Mouse (Mus musculus): ENCODE measurements around the gene Hist1h3b. TPM values are rescaled to one million over a fixed set of nuclear protein-coding genes. Genes with fewer than 3 reads are reported as not detected.
"Not testable (repeated sequence)": the region's sequence is repeated elsewhere in the genome, so short reads cannot be mapped to it uniquely, and the experiment has no call there.

Gene Hist1h3b
- polyA plus RNA-seq, 1 experiment from 2014 or later, result 19.6 TPM

GRCm38 (mm10) chr13:23749563-23750121 lies 2.4 kb upstream of the Hist1h3b start:
- H3K4me2 ChIP-seq, result no peak overlapping the region
- no peak for ATAC-seq
- H3K9ac ChIP-seq, result no peak overlapping the region
- no peaks in the 10 kb centered on the region for H3K36me3 ChIP-seq (ENCODE audit: poor library complexity, severe bottlenecking)
- no peak overlapping the region for H3K4me3 ChIP-seq
- H3K9me3 ChIP-seq (replicated peaks), result no peaks in the 10 kb centered on the region
- peak overlapping the region; percentile 80 for H3K27ac ChIP-seq
- H3K4me1 ChIP-seq, result peaks cover 24% of the 10 kb centered on the region
- H3K27me3 ChIP-seq, result no peaks in the 10 kb centered on the region
- WGBS, result 90% methylated on average over 5 of the region's 5 CpGs

GRCm38 (mm10) chr13:23750839-23751477 lies 1.1 kb upstream of the Hist1h3b start, which contains the start of gene Hist1h2ab:
Gene Hist1h2ab, plus strand, starts transcription at chr13:23751126.
- WGBS, result under 1% methylated on average over 29 of the region's 47 CpGs
- peak; percentile 54 for ATAC-seq

GRCm38 (mm10) chr13:23751478-23751956 lies 550 bp upstream of the Hist1h3b start:
- peak overlapping the region; percentile 66 for H3K4me2 ChIP-seq
- no peaks in the 10 kb centered on the region for H3K27me3 ChIP-seq
- H3K9me3 ChIP-seq (replicated peaks), result no peaks in the 10 kb centered on the region
- peak overlapping the region; percentile 73 for H3K9ac ChIP-seq
- H3K36me3 ChIP-seq (ENCODE audit: poor library complexity, severe bottlenecking), result no peaks in the 10 kb centered on the region
- no peak for ATAC-seq
- H3K4me3 ChIP-seq, result peak overlapping the region; percentile 45
- 1% methylated on average over 11 of the region's 11 CpGs for WGBS
- H3K4me1 ChIP-seq, result peaks cover 26% of the 10 kb centered on the region
- H3K27ac ChIP-seq, result peak overlapping the region; percentile 98

More at GRCm38 (mm10) chr13:23750839-23751477, 1.1 kb upstream of the Hist1h3b start, which contains the start of gene Hist1h2ab:
- Histone ChIP-seq H3K9ac (peak within 1 kb of the TSS; percentile 73), H3K4me2 (peak within 1 kb of the TSS; percentile 66), H3K4me3 (peak within 1 kb of the TSS; percentile 45), H3K4me1 (peaks cover 24% of the 10 kb centered on the region), H3K27ac (peak within 1 kb of the TSS; percentile 98)
- not testable (repeated sequence) for H3K36me3 ChIP-seq (ENCODE audit: poor library complexity, severe bottlenecking); H3K9me3 ChIP-seq (replicated peaks); H3K27me3 ChIP-seq

GRCm38 (mm10) chr13:23752742-23753172 lies 690 bp downstream of the Hist1h3b start:
- Histone ChIP-seq H3K4me1 (peaks cover 23% of the 10 kb centered on the region), H3K4me3 (peak overlapping the region; percentile 39), H3K9me3 (replicated peaks) (no peaks in the 10 kb centered on the region), H3K9ac (peak overlapping the region; percentile 69), H3K27ac (peak overlapping the region; percentile 81), H3K4me2 (peak overlapping the region; percentile 56), H3K27me3 (no peaks in the 10 kb centered on the region), H3K36me3 (ENCODE audit: poor library complexity, severe bottlenecking) (no peaks in the 10 kb centered on the region)
- 2% methylated on average over 6 of the region's 6 CpGs for WGBS
- no peak for ATAC-seq

GRCm38 (mm10) chr13:23753314-23754078 lies 1.4 kb downstream of the Hist1h3b start:
- H3K9ac ChIP-seq, result no peak overlapping the region; the same call in 1 of the 2 replicates
- peak overlapping the region; percentile 45 for H3K27ac ChIP-seq
- peak overlapping the region; percentile 56; the same call in 1 of the 2 replicates for H3K4me2 ChIP-seq
- H3K4me1 ChIP-seq, result peaks cover 19% of the 10 kb centered on the region
- ATAC-seq, result no peak
- H3K4me3 ChIP-seq, result no peak overlapping the region
- H3K36me3 ChIP-seq (ENCODE audit: poor library complexity, severe bottlenecking), result no peaks in the 10 kb centered on the region
- WGBS, result 56% methylated on average over 4 of the region's 4 CpGs
- H3K27me3 ChIP-seq, result no peaks in the 10 kb centered on the region
- no peaks in the 10 kb centered on the region for H3K9me3 ChIP-seq (replicated peaks)

GRCm38 (mm10) chr13:23755000-23755399 lies 2.9 kb downstream of the Hist1h3b start:
- ATAC-seq, result no peak
- Histone ChIP-seq H3K4me2 (no peak overlapping the region), H3K27me3 (no peaks in the 10 kb centered on the region), H3K36me3 (ENCODE audit: poor library complexity, severe bottlenecking) (no peaks in the 10 kb centered on the region), H3K4me3 (no peak overlapping the region), H3K27ac (no peak overlapping the region), H3K4me1 (peaks cover 20% of the 10 kb centered on the region), H3K9ac (no peak overlapping the region), H3K9me3 (replicated peaks) (no peaks in the 10 kb centered on the region)

GRCm38 (mm10) chr13:23756790-23757189 lies 4.7 kb downstream of the Hist1h3b start, which contains the start of gene Hist1h4b:
Gene Hist1h4b, plus strand, starts transcription at chr13:23757013.
- WGBS, result under 1% methylated on average over 18 of the region's 22 CpGs
- H3K4me2 ChIP-seq, result peak within 1 kb of the TSS; percentile 69
- no peaks in the 10 kb centered on the region for H3K36me3 ChIP-seq (ENCODE audit: poor library complexity, severe bottlenecking)
- H3K9me3 ChIP-seq (replicated peaks), result no peaks in the 10 kb centered on the region
- peaks cover 30% of the 10 kb centered on the region for H3K4me1 ChIP-seq
- peak within 1 kb of the TSS; percentile 71 for H3K9ac ChIP-seq
- peak within 1 kb of the TSS; percentile 41 for H3K4me3 ChIP-seq
- no peaks in the 10 kb centered on the region for H3K27me3 ChIP-seq
- peak within 1 kb of the TSS; percentile 89 for H3K27ac ChIP-seq
- peak; percentile 80 for ATAC-seq

- Histone ChIP-seq H3K27ac (peak overlapping the region; percentile 89), H3K9me3 (replicated peaks) (no peaks in the 10 kb centered on the region), H3K9ac (peak overlapping the region; percentile 71), H3K4me1 (peaks cover 31% of the 10 kb centered on the region), H3K27me3 (no peaks in the 10 kb centered on the region), H3K4me2 (peak overlapping the region; percentile 69), H3K36me3 (ENCODE audit: poor library complexity, severe bottlenecking) (no peaks in the 10 kb centered on the region), H3K4me3 (peak overlapping the region; percentile 41)
- 1% methylated on average over 15 of the region's 23 CpGs for WGBS
- ATAC-seq, result no peak; the same call in 1 of the 2 replicates
Observed at GRCm38 (mm10) chr13:23757211-23757773, 5.2 kb downstream of the Hist1h3b start.

- H3K4me3 ChIP-seq, result no peak overlapping the region
- H3K27ac ChIP-seq, result peak overlapping the region; percentile 48; the same call in 1 of the 2 replicates
- no peak overlapping the region for H3K9ac ChIP-seq
- ATAC-seq, result no peak
- peaks cover 30% of the 10 kb centered on the region for H3K4me1 ChIP-seq
- H3K27me3 ChIP-seq, result no peaks in the 10 kb centered on the region
- WGBS, result 50% methylated on average over 3 of the region's 3 CpGs
- H3K36me3 ChIP-seq (ENCODE audit: poor library complexity, severe bottlenecking), result no peaks in the 10 kb centered on the region
- H3K4me2 ChIP-seq, result peak overlapping the region; percentile 6; the same call in 1 of the 2 replicates
- no peaks in the 10 kb centered on the region for H3K9me3 ChIP-seq (replicated peaks)
Observed at GRCm38 (mm10) chr13:23757921-23758320, 5.9 kb downstream of the Hist1h3b start.

GRCm38 (mm10) chr13:23759251-23759771 lies 7.2 kb downstream of the Hist1h3b start:
- no peak for ATAC-seq
- H3K27me3 ChIP-seq, result no peaks in the 10 kb centered on the region
- H3K4me3 ChIP-seq, result no peak overlapping the region
- H3K27ac ChIP-seq, result 0 out of 2 replicates have a peak overlapping the region, but pooled peaks have one; percentile 19
- no peak overlapping the region for H3K9ac ChIP-seq
- H3K36me3 ChIP-seq (ENCODE audit: poor library complexity, severe bottlenecking), result no peaks in the 10 kb centered on the region
- H3K4me1 ChIP-seq, result peaks cover 39% of the 10 kb centered on the region
- WGBS, result 71% methylated on average over 3 of the region's 3 CpGs
- no peak overlapping the region for H3K4me2 ChIP-seq
- no peaks in the 10 kb centered on the region for H3K9me3 ChIP-seq (replicated peaks)

GRCm38 (mm10) chr13:23759916-23760239 lies 7.8 kb downstream of the Hist1h3b start:
- no peak for ATAC-seq
- peak overlapping the region; percentile 74 for H3K9ac ChIP-seq
- peak overlapping the region; percentile 78 for H3K4me2 ChIP-seq
- peaks cover 41% of the 10 kb centered on the region for H3K4me1 ChIP-seq
- peak overlapping the region; percentile 85 for H3K27ac ChIP-seq
- WGBS, result 74% methylated on average over 1 of the region's 1 CpGs
- H3K4me3 ChIP-seq, result peak overlapping the region; percentile 53
- no peaks in the 10 kb centered on the region for H3K36me3 ChIP-seq (ENCODE audit: poor library complexity, severe bottlenecking)
- H3K27me3 ChIP-seq, result no peaks in the 10 kb centered on the region
- H3K9me3 ChIP-seq (replicated peaks), result no peaks in the 10 kb centered on the region
